Mouse (Mus musculus): Measurements from ENCODE around the gene C87436. TPM values are rescaled to one million over a fixed set of nuclear protein-coding genes. Genes with fewer than 3 reads are reported as not detected.
A peak's percentile ranks its signal among the peaks of the same experiment; 100 is the strongest.

C87436 gene
- total and polyA plus RNA-seq, 2 experiments from 2014 or later = 15.9 to 17.6 TPM

- ATAC-seq = no peak
- Histone ChIP-seq H3K36me3 (ENCODE audit: insufficient read depth, low read length) (no peaks in the 10 kb centered on the region), H3K4me1 (ENCODE audit: insufficient read depth, low read length) (no peaks in the 10 kb centered on the region), H3K4me2 (ENCODE audit: low read depth, low read length) (no peak overlapping the region), H3K9ac (replicated peaks; ENCODE audit: low read length) (no peak overlapping the region), H3K27ac (no peak overlapping the region), H3K4me3 (ENCODE audit: low read length) (no peak overlapping the region), H3K27me3 (ENCODE audit: insufficient read depth, low read length) (no peaks in the 10 kb centered on the region), H3K9me3 (ENCODE audit: low read length) (no peaks in the 10 kb centered on the region)
- no peak for DNase-seq (ENCODE audit: low spot score)
- no peak for TF ChIP-seq CTCF (IDR thresholded peaks at IDR 0.05; ENCODE audit: low read depth)
- WGBS = 56% methylated on average over 3 of the region's 3 CpGs
These were observed 57.5 kb downstream of the C87436 start for GRCm38 (mm10) chr6:86495661-86496060.

DNA sequence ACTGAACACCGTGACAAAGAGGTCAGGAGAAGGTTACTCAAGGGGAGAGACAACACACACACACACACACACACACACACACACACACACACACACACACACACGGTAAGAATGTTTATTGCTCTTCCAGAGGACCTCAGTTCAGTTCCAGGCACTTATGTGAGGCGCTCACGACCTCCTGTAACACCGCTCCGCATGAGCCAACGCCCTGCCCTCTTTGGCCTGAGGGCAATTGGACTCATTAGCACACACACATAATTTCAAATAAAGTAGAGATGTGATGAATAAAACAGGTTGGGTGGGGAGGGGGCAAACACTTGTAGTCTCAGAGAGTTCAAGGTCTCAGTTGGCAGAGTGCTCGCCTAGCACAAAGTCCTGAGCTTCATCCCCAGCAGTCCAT is 58.0 kb downstream of the C87436 start:
- no peak for TF ChIP-seq CTCF (IDR thresholded peaks at IDR 0.05; ENCODE audit: low read depth)

DNA sequence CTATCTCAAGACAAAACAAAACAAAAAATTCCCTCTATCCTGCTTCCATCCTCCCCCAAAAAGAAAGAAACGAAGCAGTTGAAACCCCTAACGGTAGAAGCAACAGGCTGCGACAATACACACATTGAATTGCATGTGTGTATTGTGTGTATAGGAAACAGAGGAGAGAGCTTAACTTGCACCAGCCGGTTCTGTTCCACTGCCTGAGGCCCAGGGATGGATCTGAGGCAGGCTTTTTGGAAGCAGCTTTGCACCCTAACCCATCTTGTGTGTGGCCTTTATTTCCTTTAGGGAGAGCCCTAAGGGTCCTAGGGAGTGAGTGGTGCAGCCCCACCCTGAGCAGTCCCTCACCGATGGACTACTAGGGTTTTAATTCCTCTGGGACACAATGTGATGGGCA is 58.4 kb downstream of the C87436 start:
- ATAC-seq = no peak
- H3K27me3 ChIP-seq (ENCODE audit: insufficient read depth, low read length) = no peaks in the 10 kb centered on the region
- no peak overlapping the region for H3K9ac ChIP-seq (replicated peaks; ENCODE audit: low read length)
- peak overlapping the region; percentile 21; the same call in 1 of the 2 replicates for H3K27ac ChIP-seq
- DNase-seq (ENCODE audit: low spot score) = no peak
- H3K4me3 ChIP-seq (ENCODE audit: low read length) = no peak overlapping the region
- no peak for TF ChIP-seq CTCF (IDR thresholded peaks at IDR 0.05; ENCODE audit: low read depth)
- no peaks in the 10 kb centered on the region for H3K4me1 ChIP-seq (ENCODE audit: insufficient read depth, low read length)
- no peaks in the 10 kb centered on the region for H3K36me3 ChIP-seq (ENCODE audit: insufficient read depth, low read length)
- H3K9me3 ChIP-seq (ENCODE audit: low read length) = no peaks in the 10 kb centered on the region
- 80% methylated on average over 5 of the region's 5 CpGs for WGBS
- H3K4me2 ChIP-seq (ENCODE audit: low read depth, low read length) = peak overlapping the region; percentile 30; the same call in 1 of the 2 replicates

More for the DNA sequence above, 58.0 kb downstream of the C87436 start:
- H3K4me2 ChIP-seq (ENCODE audit: low read depth, low read length) = no peak overlapping the region
- H3K27me3 ChIP-seq (ENCODE audit: insufficient read depth, low read length) = no peaks in the 10 kb centered on the region
- H3K9ac ChIP-seq (replicated peaks; ENCODE audit: low read length) = no peak overlapping the region
- 74% methylated on average over 8 of the region's 8 CpGs for WGBS
- no peaks in the 10 kb centered on the region for H3K4me1 ChIP-seq (ENCODE audit: insufficient read depth, low read length)
- no peak overlapping the region for H3K4me3 ChIP-seq (ENCODE audit: low read length)
- ATAC-seq = no peak
- no peak for DNase-seq (ENCODE audit: low spot score)
- no peak overlapping the region for H3K27ac ChIP-seq
- no peaks in the 10 kb centered on the region for H3K9me3 ChIP-seq (ENCODE audit: low read length)
- no peaks in the 10 kb centered on the region for H3K36me3 ChIP-seq (ENCODE audit: insufficient read depth, low read length)

DNA sequence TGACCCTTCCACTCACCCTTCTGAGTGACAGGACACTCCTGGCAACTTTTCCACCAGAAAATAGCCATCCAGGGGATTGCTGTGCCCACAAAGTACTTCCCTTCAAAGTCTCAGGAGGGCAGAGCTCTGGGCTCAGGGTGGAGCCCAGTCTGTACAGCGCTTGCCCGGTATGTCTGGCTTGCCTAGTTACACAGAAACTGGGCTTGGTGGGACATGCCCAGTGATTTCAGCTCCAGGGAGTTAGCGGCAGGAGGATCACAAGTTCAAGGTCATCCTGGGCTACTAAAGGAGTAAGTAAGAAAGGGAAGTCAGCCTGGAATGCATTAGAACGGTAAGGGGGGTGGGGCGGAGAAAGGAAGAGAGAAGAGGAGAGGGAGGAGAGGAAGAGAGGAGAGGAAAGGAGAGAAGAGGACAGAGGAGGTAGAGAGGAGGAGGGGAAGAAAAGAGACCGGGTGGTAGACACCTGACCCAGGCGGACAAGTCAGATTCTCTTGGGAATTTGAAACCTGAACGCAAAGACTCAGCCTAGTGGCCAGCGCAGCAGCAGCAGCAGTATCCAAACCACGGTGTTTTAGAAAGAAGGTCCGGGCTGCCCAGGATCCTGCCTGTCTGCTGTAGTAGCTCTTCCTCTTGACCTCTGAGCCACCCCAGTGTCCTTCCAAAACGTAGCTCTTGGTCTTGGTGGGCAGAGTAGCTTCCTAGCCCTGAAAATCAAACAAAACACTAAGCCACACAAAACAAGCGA is 59.1 kb downstream of the C87436 start:
- Histone ChIP-seq H3K9ac (replicated peaks; ENCODE audit: low read length) (0 out of 2 replicates have a peak overlapping the region, but pooled peaks have one; percentile 3), H3K4me2 (ENCODE audit: low read depth, low read length) (peak overlapping the region; percentile 30; the same call in 1 of the 2 replicates), H3K9me3 (ENCODE audit: low read length) (no peaks in the 10 kb centered on the region), H3K4me3 (ENCODE audit: low read length) (no peak overlapping the region), H3K27me3 (ENCODE audit: insufficient read depth, low read length) (no peaks in the 10 kb centered on the region), H3K27ac (peak overlapping the region; percentile 21), H3K36me3 (ENCODE audit: insufficient read depth, low read length) (no peaks in the 10 kb centered on the region), H3K4me1 (ENCODE audit: insufficient read depth, low read length) (no peaks in the 10 kb centered on the region)
- TF ChIP-seq CTCF (IDR thresholded peaks at IDR 0.05; ENCODE audit: low read depth) = peak; percentile 19; the same call in 1 of the 2 replicates
- 29% methylated on average over 13 of the region's 13 CpGs for WGBS
- peak; percentile 26 for DNase-seq (ENCODE audit: low spot score)
- ATAC-seq = peak; percentile 15; the same call in 1 of the 2 replicates

- DNase-seq (ENCODE audit: low spot score) = no peak
- Histone ChIP-seq H3K27ac (no peak overlapping the region), H3K4me1 (ENCODE audit: insufficient read depth, low read length) (no peaks in the 10 kb centered on the region), H3K36me3 (ENCODE audit: insufficient read depth, low read length) (no peaks in the 10 kb centered on the region), H3K9me3 (ENCODE audit: low read length) (no peaks in the 10 kb centered on the region), H3K9ac (replicated peaks; ENCODE audit: low read length) (no peak overlapping the region), H3K27me3 (ENCODE audit: insufficient read depth, low read length) (no peaks in the 10 kb centered on the region), H3K4me3 (ENCODE audit: low read length) (no peak overlapping the region), H3K4me2 (ENCODE audit: low read depth, low read length) (peak overlapping the region; percentile 30; the same call in 1 of the 2 replicates)
- TF ChIP-seq CTCF (IDR thresholded peaks at IDR 0.05; ENCODE audit: low read depth) = no peak
- WGBS = 78% methylated on average over 11 of the region's 11 CpGs
- ATAC-seq = no peak
These were observed 60.0 kb downstream of the C87436 start for GRCm38 (mm10) chr6:86497942-86498732.

DNA sequence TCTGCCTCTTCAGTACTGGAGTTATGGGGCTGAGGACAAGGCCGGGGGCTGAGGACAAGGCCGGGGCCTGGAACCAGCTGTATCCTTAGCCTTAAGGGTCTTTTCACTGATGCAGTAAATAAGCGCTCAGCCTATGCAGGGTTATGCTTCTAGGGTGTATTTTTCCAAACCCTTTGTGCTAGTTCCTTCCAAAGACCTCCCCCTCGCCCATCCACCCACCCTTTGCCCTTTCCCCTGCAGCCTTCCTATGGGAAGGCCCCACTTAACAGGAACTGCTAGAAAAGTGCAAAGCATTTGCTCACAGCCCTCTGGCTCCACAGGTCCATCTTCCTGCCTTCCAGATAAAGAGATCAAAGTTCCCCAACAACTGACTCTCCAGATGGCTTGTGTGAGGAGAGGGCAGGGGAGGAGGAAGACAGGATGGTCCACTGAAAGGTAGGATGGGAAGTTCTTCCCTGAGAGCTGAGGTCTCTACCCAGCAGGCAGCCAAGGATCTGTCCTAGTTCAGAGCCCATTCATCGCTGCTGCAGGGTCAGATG is 61.5 kb downstream of the C87436 start:
- 73% methylated on average over 5 of the region's 5 CpGs for WGBS
- no peak for TF ChIP-seq CTCF (IDR thresholded peaks at IDR 0.05; ENCODE audit: low read depth)
- no peaks in the 10 kb centered on the region for H3K9me3 ChIP-seq (ENCODE audit: low read length)
- DNase-seq (ENCODE audit: low spot score) (no peak), ATAC-seq (no peak)
- H3K4me1 ChIP-seq (ENCODE audit: insufficient read depth, low read length) = no peaks in the 10 kb centered on the region
- H3K27ac ChIP-seq = no peak overlapping the region
- no peaks in the 10 kb centered on the region for H3K36me3 ChIP-seq (ENCODE audit: insufficient read depth, low read length)
- no peak overlapping the region for H3K4me2 ChIP-seq (ENCODE audit: low read depth, low read length)
- H3K9ac ChIP-seq (replicated peaks; ENCODE audit: low read length) = no peak overlapping the region
- H3K4me3 ChIP-seq (ENCODE audit: low read length) = no peak overlapping the region
- H3K27me3 ChIP-seq (ENCODE audit: insufficient read depth, low read length) = no peaks in the 10 kb centered on the region

All from hindbrain, postnatal 0 days (tissue).